Comparison of ENCODE assay signal across 25 mouse cellular contexts in genomic region chr8:89541231-89541630, GRCm38 (mm10).
"Had no signal": no experiment of that assay in that cellular context is flagged by ENCODE, and none has a peak within 500 bp of the region (broad histone marks: within the 10 kb centered on the region; RNA-seq: fewer than 3 reads in every experiment).

No protein-coding gene starts in this region.

- H3K9ac ChIP-seq: heart, embryonic 13.5 days; heart, embryonic 15.5 days; hindbrain, embryonic 13.5 days; intestine, embryonic 15.5 days; limb, embryonic 12.5 days; liver, embryonic 13.5 days; liver, embryonic 15.5 days had no signal

- H3K4me2 ChIP-seq: heart, embryonic 11.5 days; heart, embryonic 13.5 days; heart, embryonic 15.5 days; hindbrain, embryonic 13.5 days; intestine, embryonic 15.5 days; limb, embryonic 12.5 days; liver, embryonic 11.5 days; liver, embryonic 13.5 days; liver, embryonic 15.5 days had no signal

- H3K27ac ChIP-seq: heart, adult 2 months; heart, embryonic 13.5 days; heart, embryonic 15.5 days; hindbrain, embryonic 13.5 days; intestine, embryonic 15.5 days; layer of hippocampus, adult 2 months; left cerebral cortex, adult 2 months; limb, embryonic 12.5 days; liver, embryonic 13.5 days; liver, embryonic 15.5 days had no signal

- H3K9me3 ChIP-seq: heart, embryonic 13.5 days; heart, embryonic 15.5 days; hindbrain, embryonic 13.5 days; intestine, embryonic 15.5 days; limb, embryonic 12.5 days; liver, embryonic 13.5 days; liver, embryonic 15.5 days had no signal

- H3K4me1 ChIP-seq: heart, embryonic 13.5 days; heart, embryonic 15.5 days; hindbrain, embryonic 13.5 days; intestine, embryonic 15.5 days; liver, embryonic 13.5 days; liver, embryonic 15.5 days had no signal

- ATAC-seq: hindbrain, embryonic 16.5 days; inflammation-experienced regulatory T-cells, adult 6 months; intestine, embryonic 15.5 days; intestine, postnatal 0 days had no signal

- DNase-seq: gastrocnemius, postnatal 14 days; gastrocnemius, postnatal 36 days; heart, adult 2 months; heart, postnatal 14 days; heart, postnatal 36 days; kidney, adult 18-20 months; kidney, adult 8-10 months; kidney, postnatal 10 days; kidney, postnatal 25 days; kidney, postnatal 4 days; liver; liver, embryonic 13.5 days had no signal

- H3K36me3 ChIP-seq: heart, embryonic 13.5 days; heart, embryonic 15.5 days; hindbrain, embryonic 13.5 days; intestine, embryonic 15.5 days; limb, embryonic 12.5 days; liver, embryonic 13.5 days; liver, embryonic 15.5 days had no signal

- H3K4me3 ChIP-seq: heart, adult 2 months; heart, embryonic 13.5 days; heart, embryonic 15.5 days; hindbrain, embryonic 13.5 days; intestine, embryonic 15.5 days; layer of hippocampus, adult 2 months; left cerebral cortex, adult 2 months; limb, embryonic 12.5 days; liver, embryonic 13.5 days; liver, embryonic 15.5 days had no signal

- H3K27me3 ChIP-seq: hindbrain, embryonic 13.5 days; intestine, embryonic 15.5 days; liver, embryonic 13.5 days; liver, embryonic 15.5 days had no signal
